Mouse (Mus musculus) CH12.LX (cell line): ENCODE measurements at regions not wholly inside any gene's neighbourhood (a gene's known extent, or its start where the extent isn't known, plus 50 kb on each side); places are given as distances from the start of the nearest gene placed in this dataset.

ENCODE experiments used
- DNase-seq: peaks from one replicate; pipeline ENCODE4 v3.0.0-alpha.2; 2013; ENCODE audit errors: extremely low read depth
- H3K27ac ChIP-seq: 2 replicates; pipeline ENCODE4 v1.5.1; 2012; ENCODE audit warnings: low read depth, mild to moderate bottlenecking, control low read depth, moderate library complexity; ENCODE audit not compliant: insufficient read depth
- H3K27me3 ChIP-seq: replicated peaks from 2 replicates; pipeline ENCODE3; 2012; ENCODE audit warnings: inconsistent platforms
- H3K36me3 ChIP-seq, 2 experiments: replicated peaks in 1 of 2; 2 replicates each; pipeline versions ENCODE3 to v1.6.1; 2012; ENCODE audit warnings: inconsistent platforms in 1 of 2, low read length in 1 of 2, mild to moderate bottlenecking in 1 of 2, mixed read lengths in 1 of 2, moderate library complexity in 1 of 2; ENCODE audit not compliant: control insufficient read depth in 1 of 2, insufficient read depth in 1 of 2
- H3K4me1 ChIP-seq, 2 experiments: 2 replicates each; pipeline ENCODE4 v1.6.1; 2012; ENCODE audit warnings: inconsistent platforms in 1 of 2, moderate library complexity in 1 of 2; ENCODE audit not compliant: insufficient read depth in 2 of 2, control insufficient read depth in 1 of 2
- H3K4me2 ChIP-seq: 2 replicates; pipeline ENCODE4 v1.6.1; 2012; ENCODE audit warnings: low read depth, mild to moderate bottlenecking, control low read depth; ENCODE audit not compliant: poor library complexity, insufficient read depth, severe bottlenecking
- H3K4me3 ChIP-seq, 3 experiments: fragments of 150-350 bp in 1 of 3; sonication (generic) in 1 of 3; replicated peaks in 1 of 3; 2 replicates each; pipeline versions ENCODE3 to v1.5.1; 2011 to 2012; ENCODE audit warnings: low read depth in 2 of 3, low read length in 2 of 3, mild to moderate bottlenecking in 2 of 3, moderate library complexity in 2 of 3, control low read depth in 1 of 3, improper control_type of control experiment in 1 of 3, inconsistent platforms in 1 of 3, mixed read lengths in 1 of 3; ENCODE audit not compliant: poor library complexity in 1 of 3
- H3K79me2 ChIP-seq: replicated peaks from 2 replicates; pipeline ENCODE4 v1.6.1; 2012; ENCODE audit warnings: mild to moderate bottlenecking, moderate library complexity; ENCODE audit not compliant: control insufficient read depth, poor library complexity, insufficient read depth, severe bottlenecking; ENCODE audit errors: extremely low read depth
- H3K9ac ChIP-seq: 2 replicates; pipeline ENCODE4 v1.6.1; 2012; ENCODE audit warnings: low read depth, mild to moderate bottlenecking, control low read depth, moderate library complexity; ENCODE audit not compliant: insufficient read depth
- H3K9me3 ChIP-seq: replicated peaks from 2 replicates; pipeline ENCODE3; 2012; ENCODE audit warnings: low read length, inconsistent platforms, mixed read lengths
- CHD1 ChIP-seq: IDR thresholded peaks from 2 replicates; pipeline ENCODE4 v1.6.1; 2012; ENCODE audit warnings: low read depth, low read length, improper control_type of control experiment, inconsistent platforms
- CHD2 ChIP-seq: IDR thresholded peaks from 2 replicates; pipeline ENCODE4 v1.6.1; 2011; ENCODE audit warnings: low read length, improper control_type of control experiment
- CTCF ChIP-seq, 2 experiments: IDR thresholded peaks in 1 of 2; conservative IDR thresholded peaks in 1 of 2; 2 replicates each; pipeline ENCODE4 v1.5.1; 2011 to 2012; ENCODE audit warnings: low read depth in 2 of 2, low read length in 2 of 2, improper control_type of control experiment in 1 of 2, inconsistent platforms in 1 of 2, mild to moderate bottlenecking in 1 of 2, moderate library complexity in 1 of 2
- EP300 ChIP-seq: IDR thresholded peaks from 2 replicates; pipeline ENCODE4 v1.6.1; 2011; ENCODE audit warnings: low read length, improper control_type of control experiment
- ETS1 ChIP-seq: conservative IDR thresholded peaks from 2 replicates; pipeline ENCODE4 v1.6.1; 2012; ENCODE audit warnings: low read depth, mild to moderate bottlenecking, inconsistent platforms, low read length, improper control_type of control experiment, moderate library complexity
- JUN ChIP-seq: IDR thresholded peaks from 2 replicates; pipeline ENCODE4 v1.6.1; 2011; ENCODE audit warnings: low read depth, mild to moderate bottlenecking, low read length, improper control_type of control experiment, moderate library complexity; ENCODE audit not compliant: insufficient read depth
- JUND ChIP-seq: conservative IDR thresholded peaks from 2 replicates; pipeline ENCODE4 v1.6.1; 2011; ENCODE audit warnings: low read depth, low read length, improper control_type of control experiment
- KAT2A ChIP-seq: IDR thresholded peaks from 2 replicates; pipeline ENCODE4 v1.6.1; 2012; ENCODE audit warnings: low read length, improper control_type of control experiment, inconsistent platforms; ENCODE audit not compliant: insufficient replicate concordance
- MAX ChIP-seq: IDR thresholded peaks from 2 replicates; pipeline ENCODE4 v1.6.1; 2011; ENCODE audit warnings: low read length, improper control_type of control experiment
- MAZ ChIP-seq: IDR thresholded peaks from 2 replicates; pipeline ENCODE4 v1.6.1; 2012; ENCODE audit warnings: low read depth, mild to moderate bottlenecking, inconsistent platforms, low read length, improper control_type of control experiment, moderate library complexity
- MXI1 ChIP-seq: IDR thresholded peaks from 2 replicates; pipeline ENCODE4 v1.6.1; 2011; ENCODE audit warnings: mild to moderate bottlenecking, low read depth, low read length, improper control_type of control experiment
- MYC ChIP-seq: IDR thresholded peaks from 2 replicates; pipeline ENCODE4 v1.6.1; 2011; ENCODE audit warnings: low read depth, mild to moderate bottlenecking, improper control_type of control experiment, low read length
- NELFE ChIP-seq: IDR thresholded peaks from 2 replicates; pipeline ENCODE4 v1.6.1; 2011; ENCODE audit warnings: low read depth, low read length, improper control_type of control experiment
- PAX5 ChIP-seq: IDR thresholded peaks from 2 replicates; pipeline ENCODE4 v1.6.1; 2012; ENCODE audit warnings: low read length, inconsistent platforms, mixed read lengths
- RAD21 ChIP-seq: IDR thresholded peaks from 2 replicates; pipeline ENCODE4 v1.6.1; 2011; ENCODE audit warnings: low read depth, mild to moderate bottlenecking, low read length, improper control_type of control experiment, moderate library complexity
- RCOR1 ChIP-seq: conservative IDR thresholded peaks from 2 replicates; pipeline ENCODE4 v1.6.1; 2012; ENCODE audit warnings: low read depth, mild to moderate bottlenecking, inconsistent platforms, low read length, improper control_type of control experiment
- SIN3A ChIP-seq: IDR thresholded peaks from 2 replicates; pipeline ENCODE4 v1.6.1; 2012; ENCODE audit warnings: low read length, improper control_type of control experiment, inconsistent platforms
- SMC3 ChIP-seq: IDR thresholded peaks from 2 replicates; pipeline ENCODE4 v1.6.1; 2011; ENCODE audit warnings: low read depth, low read length, improper control_type of control experiment
- UBTF ChIP-seq: IDR thresholded peaks from 2 replicates; pipeline ENCODE4 v1.6.1; 2012; ENCODE audit warnings: low read depth, mild to moderate bottlenecking, inconsistent platforms, low read length, improper control_type of control experiment, moderate library complexity
- USF2 ChIP-seq: conservative IDR thresholded peaks from 2 replicates; pipeline ENCODE4 v1.6.1; 2011; ENCODE audit warnings: low read depth, low read length, improper control_type of control experiment
- dilution Hi-C: fragments of 300-500 bp; cut with MboI; formaldehyde crosslinking; loops from 2 replicates; pipeline ENCODE4 v1.14.3; 2020; ENCODE audit warnings: low sequenced_read_pairs; ENCODE audit not compliant: extremely low pct_unique_long_range_greater_than_20kb, extremely low pct_ligation_motif_present
- in situ Hi-C: fragments of 300-500 bp; cut with MboI; formaldehyde crosslinking; loops from 3 replicates; pipeline ENCODE4 v1.14.3; 2019; ENCODE audit warnings: low sequenced_read_pairs, low pct_ligation_motif_present, low pct_unique_long_range_greater_than_20kb, mixed read lengths

GRCm38 (mm10) chr6:24037919-24038318 is 68.1 kb upstream of the Tas2r118 start:
- no peaks in the 10 kb centered on the region for H3K9me3 ChIP-seq
- in situ Hi-C loops (no loop called here), dilution Hi-C loops (no loop called here)
- TF ChIP-seq CTCF (conservative IDR thresholded peaks at IDR 0.05 in 1 of 2, IDR thresholded peaks at IDR 0.05 in 1 of 2; ENCODE audit: low read depth in 2 of 2, low read length in 2 of 2) = peak; percentile 21 to 56; a peak in 2 of 4 replicates
- peak; percentile 64 for TF ChIP-seq SMC3
- peak; percentile 64 for TF ChIP-seq RAD21
- TF ChIP-seq USF2 = no peak
- no peak for TF ChIP-seq RCOR1
- DNase-seq = peak; percentile 41
- H3K4me3 ChIP-seq = no peak overlapping the region
- H3K27me3 ChIP-seq = no peaks in the 10 kb centered on the region
- no peak overlapping the region for H3K4me2 ChIP-seq
- no peak overlapping the region for H3K9ac ChIP-seq
- no peaks in the 10 kb centered on the region for H3K36me3 ChIP-seq
- H3K27ac ChIP-seq = no peak overlapping the region
- no peaks in the 10 kb centered on the region for H3K4me1 ChIP-seq
- no peaks in the 10 kb centered on the region for H3K79me2 ChIP-seq

- in situ Hi-C loops (no loop called here), dilution Hi-C loops (no loop called here)
- TF ChIP-seq PAX5 (no peak), ETS1 (no peak), CHD1 (no peak), KAT2A (no peak), MXI1 (no peak), CHD2 (no peak), JUN (no peak), SIN3A (no peak)
- Histone ChIP-seq H3K27me3 (no peaks in the 10 kb centered on the region), H3K9ac (no peak overlapping the region), H3K4me2 (no peak overlapping the region), H3K36me3 (no peaks in the 10 kb centered on the region), H3K27ac (no peak overlapping the region), H3K9me3 (no peaks in the 10 kb centered on the region), H3K4me3 (no peak overlapping the region), H3K4me1 (no peaks in the 10 kb centered on the region), H3K79me2 (no peaks in the 10 kb centered on the region)
- DNase-seq = no peak
Observed at GRCm38 (mm10) chr6:24026352-24026751, 56.5 kb upstream of the Tas2r118 start.

- in situ Hi-C loops = no loop called here
- dilution Hi-C loops = no loop called here
- TF ChIP-seq EP300 (no peak), JUND (no peak), UBTF (no peak), RAD21 (no peak), MXI1 (no peak), USF2 (no peak), CHD1 (no peak), PAX5 (no peak), ETS1 (no peak), MAX (no peak), SIN3A (no peak), NELFE (no peak), MYC (no peak), MAZ (no peak)
- TF ChIP-seq, all 38 proteins: peak for 0
Observed at GRCm38 (mm10) chr6:24025721-24026120, 55.9 kb upstream of the Tas2r118 start.

More at GRCm38 (mm10) chr6:24025721-24026120, 55.9 kb upstream of the Tas2r118 start:
- no peak overlapping the region for H3K27ac ChIP-seq
- H3K27me3 ChIP-seq = no peaks in the 10 kb centered on the region
- no peaks in the 10 kb centered on the region for H3K9me3 ChIP-seq
- no peaks in the 10 kb centered on the region for H3K36me3 ChIP-seq
- no peak overlapping the region for H3K9ac ChIP-seq
- H3K4me1 ChIP-seq = no peaks in the 10 kb centered on the region
- no peak for DNase-seq
- H3K4me3 ChIP-seq = no peak overlapping the region
- no peak overlapping the region for H3K4me2 ChIP-seq
- no peaks in the 10 kb centered on the region for H3K79me2 ChIP-seq
